Mouse (Mus musculus) heart, postnatal 0 days (tissue): ENCODE results near the gene Brd7. TPM values are rescaled to one million over a fixed set of nuclear protein-coding genes. Genes with fewer than 3 reads are reported as not detected.

ENCODE experiments used
- ATAC-seq: fragments of 200-750 bp; cut with Nextera tagmentation; 2 replicates; pipeline ENCODE4 v1.8.0; 2017; ENCODE audit warnings: low read depth, moderate number of reproducible peaks, moderate library complexity; ENCODE audit not compliant: insufficient read depth
- DNase-seq: peaks from one replicate; pipeline ENCODE4 v3.0.0-alpha.2; 2016; ENCODE audit warnings: low spot score
- H3K27ac ChIP-seq: fragments of 300-500 bp; sonication (generic); 2 replicates; pipeline ENCODE4 v1.5.1; 2014; ENCODE audit warnings: low read depth, mild to moderate bottlenecking
- H3K27me3 ChIP-seq: fragments of 300-500 bp; sonication (generic); 2 replicates; pipeline ENCODE4 v1.6.1; 2014; ENCODE audit warnings: low read length, mixed read lengths; ENCODE audit not compliant: control insufficient read depth, insufficient read depth
- H3K36me3 ChIP-seq: fragments of 300-500 bp; sonication (generic); replicated peaks from 2 replicates; pipeline ENCODE4 v1.6.1; 2014; ENCODE audit warnings: low read length, mixed read lengths; ENCODE audit not compliant: control insufficient read depth, insufficient read depth
- H3K4me1 ChIP-seq: fragments of 300-500 bp; sonication (generic); 2 replicates; pipeline ENCODE4 v1.6.1; 2014; ENCODE audit warnings: antibody characterized with exemption; ENCODE audit not compliant: control insufficient read depth, insufficient read depth
- H3K4me2 ChIP-seq: fragments of 300-500 bp; sonication (generic); 2 replicates; pipeline ENCODE4 v1.6.1; 2014; ENCODE audit warnings: low read depth, mild to moderate bottlenecking, low read length, moderate library complexity
- H3K4me3 ChIP-seq: fragments of 300-500 bp; sonication (generic); 2 replicates; pipeline ENCODE4 v1.5.1; 2014; ENCODE audit warnings: low read depth, low read length
- H3K9ac ChIP-seq: fragments of 300-500 bp; sonication (generic); replicated peaks from 2 replicates; pipeline ENCODE4 v1.6.1; 2014; ENCODE audit warnings: low read depth, low read length, mixed read lengths
- H3K9me3 ChIP-seq: fragments of 300-500 bp; sonication (generic); replicated peaks from 2 replicates; pipeline ENCODE4 v1.6.1; 2016; ENCODE audit warnings: low read length; ENCODE audit not compliant: control insufficient read depth
- CTCF ChIP-seq: IDR thresholded peaks from 2 replicates; pipeline ENCODE4 v1.5.1; 2016; ENCODE audit warnings: antibody characterized with exemption, control low read depth, low read depth
- EP300 ChIP-seq: IDR thresholded peaks from 2 replicates; pipeline ENCODE4 v1.6.1; 2016; ENCODE audit warnings: antibody characterized with exemption, low read depth
- WGBS: fragments of 180-500 bp; shearing (Covaris S2); extraction: QIAGEN DNeasy Blood & Tissue Kit; methylation state at CpG from one replicate; pipeline ENCODE4 v1.1.7; 2014; 5-methylcytosine and 5-hydroxymethylcytosine counted together
- polyA plus RNA-seq: library from polyadenylated mRNA; unstranded; fragments of >200 nt; fragmentation: Nextera tagmentation; extraction: Ambion mirVana; gene quantifications from 2 replicates; pipeline ENCODE4 v1.2.1, GENCODE M21; 2015
- total RNA-seq: library from RNA; depleted of rRNA; stranded (reverse); fragments of >200 nt; gene quantifications from 2 replicates; pipeline ENCODE4 v1.2.3, GENCODE M21; 2014; ENCODE audit warnings: low replicate concordance; rRNA removed

Brd7 gene
- 23.8 and 27.0 TPM in 2 replicates for total RNA-seq
- polyA plus RNA-seq: 70.2 and 75.4 TPM in 2 replicates

DNA sequence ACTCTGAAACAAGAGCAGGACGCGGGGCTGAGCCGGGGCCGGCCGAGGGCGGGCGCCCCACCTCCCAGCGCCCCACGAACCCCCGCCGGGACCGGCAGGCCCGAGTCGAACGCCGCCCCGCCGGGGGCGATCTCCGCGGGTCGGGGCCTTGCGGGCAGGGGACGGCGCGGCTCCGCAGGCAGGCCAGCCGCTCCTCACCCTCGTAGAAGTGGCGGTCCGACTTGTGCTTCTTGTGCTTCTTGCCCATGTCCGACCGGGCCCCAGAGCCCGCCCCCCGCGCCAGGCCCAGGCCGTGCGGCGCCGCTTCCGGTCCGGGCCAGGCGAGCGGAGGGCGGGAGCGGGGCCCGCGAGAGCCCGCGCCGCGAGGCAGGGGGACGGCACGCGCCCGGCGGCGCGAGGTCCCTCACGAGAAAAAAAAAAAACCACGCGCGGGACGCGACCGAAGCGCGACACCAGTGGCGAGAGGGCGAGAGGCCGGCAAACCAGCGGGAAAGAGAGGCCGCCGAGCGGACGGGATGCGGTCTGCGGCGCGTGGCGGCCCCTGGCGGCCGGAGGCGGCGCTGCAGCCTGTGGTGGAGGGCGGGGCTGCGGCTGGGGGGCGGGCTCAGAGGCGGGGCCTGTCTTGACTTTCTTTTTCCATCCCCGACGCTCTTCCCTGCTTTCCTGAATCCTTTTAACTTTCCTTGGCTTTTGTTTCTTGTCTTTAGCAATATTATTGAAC lies at the start of gene Brd7:
TSS of gene Brd7 (minus strand) at position 487 of the 721 bp plus-strand sequence.
- DNase-seq: peak; percentile 72
- WGBS: under 1% methylated on average over 65 of the region's 91 CpGs
- H3K9ac ChIP-seq: peak within 1 kb of the TSS; percentile 99
- H3K4me3 ChIP-seq: peak within 1 kb of the TSS; percentile 98
- H3K27me3 ChIP-seq: no peaks in the 10 kb centered on the region
- TF ChIP-seq CTCF (peak; percentile 61), EP300 (no peak)
- H3K9me3 ChIP-seq: no peaks in the 10 kb centered on the region
- peaks cover 27% of the 10 kb centered on the region for H3K36me3 ChIP-seq
- H3K27ac ChIP-seq: peak within 1 kb of the TSS; percentile 91
- peak within 1 kb of the TSS; percentile 81 for H3K4me2 ChIP-seq
- peaks cover 18% of the 10 kb centered on the region for H3K4me1 ChIP-seq
- ATAC-seq: peak; percentile 85

DNA sequence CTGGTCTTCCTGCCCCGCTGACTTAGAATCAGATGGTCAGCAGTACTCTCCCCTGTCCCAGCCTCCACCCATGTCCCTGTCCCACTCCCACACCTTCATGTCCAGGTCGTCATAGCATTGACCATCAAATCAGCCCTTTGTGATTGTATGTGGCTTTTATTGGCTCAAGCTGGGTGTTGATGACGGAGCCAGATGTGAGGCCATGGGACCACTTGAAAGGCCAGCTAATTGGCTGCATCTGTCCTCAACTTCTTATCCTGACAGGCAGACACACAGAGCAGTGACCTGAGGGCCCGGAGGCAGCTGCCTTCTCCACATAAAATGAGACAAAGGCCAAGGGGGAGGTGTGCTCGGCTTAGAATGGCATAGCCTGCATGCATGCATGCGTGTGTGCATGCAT lies 49.5 kb upstream of the Brd7 start:
- WGBS: 66% methylated on average over 6 of the region's 6 CpGs
- Histone ChIP-seq H3K27ac (no peak overlapping the region), H3K9me3 (0 out of 2 replicates have a peak, but pooled peaks cover 3% of the 10 kb centered on the region)

DNA sequence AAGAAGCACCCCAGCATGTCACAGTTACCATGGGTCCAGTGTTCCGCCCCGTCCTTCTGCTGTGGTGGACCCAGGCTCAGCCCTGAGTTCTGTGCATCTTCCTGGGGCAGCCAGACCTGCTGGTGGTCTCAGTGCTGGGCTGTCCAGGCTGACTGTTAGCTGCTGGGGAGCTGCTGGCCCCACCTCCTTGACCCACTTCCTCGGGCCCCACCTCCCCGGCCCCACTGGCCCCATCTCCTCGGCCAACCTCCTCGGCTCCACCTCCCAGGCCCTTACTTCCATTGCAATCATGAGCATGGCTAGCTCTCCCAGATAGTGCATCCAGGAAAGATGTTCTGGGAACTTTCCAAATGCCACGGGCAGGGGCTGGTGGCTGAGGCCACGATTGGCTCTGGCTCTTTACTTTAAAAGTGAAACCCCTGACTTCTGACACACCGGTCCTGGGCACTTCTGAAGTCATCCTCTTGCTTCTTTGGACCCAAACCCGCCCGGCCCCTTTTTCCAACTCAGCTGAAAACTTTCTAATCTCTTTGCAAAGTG lies 47.5 kb upstream of the Brd7 start:
- Histone ChIP-seq H3K27ac (no peak overlapping the region), H3K27me3 (no peaks in the 10 kb centered on the region), H3K9ac (no peak overlapping the region), H3K4me1 (peaks cover 10% of the 10 kb centered on the region; the same call in 1 of the 2 replicates), H3K36me3 (no peaks in the 10 kb centered on the region), H3K9me3 (0 out of 2 replicates have a peak, but pooled peaks cover 9% of the 10 kb centered on the region), H3K4me2 (peak overlapping the region; percentile 54), H3K4me3 (peak overlapping the region; percentile 17)
- ATAC-seq (no peak), DNase-seq (peak; percentile 17)
- TF ChIP-seq EP300: no peak
- no peak for TF ChIP-seq CTCF
- WGBS: 22% methylated on average over 11 of the region's 11 CpGs

More for the DNA sequence above, 49.5 kb upstream of the Brd7 start:
- TF ChIP-seq CTCF: no peak
- TF ChIP-seq EP300: no peak
- DNase-seq: no peak
- no peaks in the 10 kb centered on the region for H3K36me3 ChIP-seq
- H3K4me3 ChIP-seq: no peak overlapping the region
- H3K27me3 ChIP-seq: no peaks in the 10 kb centered on the region
- ATAC-seq: no peak
- H3K9ac ChIP-seq: no peak overlapping the region
- H3K4me2 ChIP-seq: no peak overlapping the region
- peaks cover 10% of the 10 kb centered on the region; the same call in 1 of the 2 replicates for H3K4me1 ChIP-seq

DNA sequence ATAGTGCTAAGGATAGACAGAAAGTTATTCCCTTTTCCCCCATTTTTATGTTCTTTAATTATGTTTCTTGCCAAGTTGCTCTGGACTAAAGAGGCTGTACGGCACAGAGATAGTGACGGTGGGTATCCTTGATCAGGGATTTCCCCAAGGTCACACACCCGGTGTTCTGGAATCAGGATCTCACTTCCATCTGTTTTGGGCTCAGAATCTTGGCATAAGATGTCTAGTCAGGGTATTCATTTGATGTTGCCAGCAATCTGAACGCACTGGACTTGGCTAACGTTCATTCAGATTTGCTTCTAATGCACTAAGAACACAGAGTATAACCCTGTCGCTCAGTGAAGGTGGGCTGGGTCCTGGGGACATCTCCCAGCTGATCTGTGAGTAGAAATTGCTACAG lies 45.7 kb upstream of the Brd7 start:
- Histone ChIP-seq H3K27ac (no peak overlapping the region), H3K9me3 (0 out of 2 replicates have a peak, but pooled peaks cover 9% of the 10 kb centered on the region), H3K4me1 (peaks cover 10% of the 10 kb centered on the region; the same call in 1 of the 2 replicates), H3K4me2 (no peak overlapping the region), H3K36me3 (no peaks in the 10 kb centered on the region), H3K9ac (no peak overlapping the region), H3K27me3 (no peaks in the 10 kb centered on the region), H3K4me3 (no peak overlapping the region)
- whole genome bisulfite sequencing: 86% methylated on average over 6 of the region's 6 CpGs
- no peak for TF ChIP-seq EP300
- TF ChIP-seq CTCF: no peak
- ATAC-seq (no peak), DNase-seq (no peak)

DNA sequence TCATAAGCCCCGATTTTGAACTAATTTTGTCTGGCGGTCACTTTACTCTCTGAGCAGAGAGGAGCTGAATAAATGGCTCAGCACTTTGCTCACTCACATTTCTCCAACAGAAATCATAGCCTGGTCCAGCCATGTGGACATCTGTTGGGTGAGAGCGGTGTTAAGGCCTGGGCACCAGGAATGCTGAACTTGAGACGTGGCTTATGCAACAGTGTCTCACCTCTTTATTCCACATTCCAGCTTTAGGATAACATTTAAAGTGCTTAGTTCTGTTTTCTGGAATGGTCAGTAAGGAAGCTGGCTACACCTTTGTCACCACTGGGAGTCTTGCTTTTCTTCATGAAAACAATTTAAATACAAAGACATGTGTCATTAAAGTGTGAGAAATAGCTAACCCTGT lies 36.1 kb upstream of the Brd7 start:
- H3K4me1 ChIP-seq: no peaks in the 10 kb centered on the region
- no peaks in the 10 kb centered on the region for H3K9me3 ChIP-seq
- DNase-seq: no peak
- no peak overlapping the region for H3K4me2 ChIP-seq
- H3K9ac ChIP-seq: no peak overlapping the region
- no peaks in the 10 kb centered on the region for H3K27me3 ChIP-seq
- TF ChIP-seq CTCF: no peak
- no peak for TF ChIP-seq EP300
- H3K27ac ChIP-seq: no peak overlapping the region
- no peak overlapping the region for H3K4me3 ChIP-seq
- H3K36me3 ChIP-seq: no peaks in the 10 kb centered on the region
- ATAC-seq: no peak
- 80% methylated on average over 4 of the region's 4 CpGs for WGBS
